Mouse (Mus musculus) neural tube, embryonic 13.5 days (tissue): Measurements from ENCODE around the gene Galk2. TPM values are rescaled to one million over a fixed set of nuclear protein-coding genes. Genes with fewer than 3 reads are reported as not detected.

Source experiments
- polyA plus RNA-seq: library from polyadenylated mRNA; unstranded; fragments of >200 nt; fragmentation: Nextera tagmentation; extraction: Ambion mirVana; gene quantifications from 2 replicates; pipeline ENCODE4 v1.2.1, GENCODE M21; 2015

Gene Galk2
- polyA plus RNA-seq, 1 experiment from 2014 or later = 26.6 TPM

Other genes with a start within 250 kb of the Galk2 start
- 2.4 and 2.8 TPM in 2 replicates for gene Cep152, start 234.0 kb upstream of the Galk2 start, polyA plus RNA-seq
- gene Eid1, start 186.0 kb upstream of the Galk2 start, polyA plus RNA-seq = 411 and 415 TPM in 2 replicates
- 4.6 TPM in 2 replicates for gene Shc4, start 135.0 kb upstream of the Galk2 start, polyA plus RNA-seq
- gene Secisbp2l, start 76.2 kb upstream of the Galk2 start, polyA plus RNA-seq = 29.9 and 31.7 TPM in 2 replicates
- 76.8 and 77.3 TPM in 2 replicates for gene Cops2, start within 50 bp of the Galk2 start, polyA plus RNA-seq
- 0.60 and 1.3 TPM in 2 replicates for gene Fgf7, start 175.5 kb downstream of the Galk2 start, polyA plus RNA-seq